Mouse (Mus musculus): ENCODE measurements at regions not wholly inside any gene's neighbourhood (a gene's known extent, or its start where the extent isn't known, plus 50 kb on each side); places are given as distances from the start of the nearest gene placed in this dataset.

DNA sequence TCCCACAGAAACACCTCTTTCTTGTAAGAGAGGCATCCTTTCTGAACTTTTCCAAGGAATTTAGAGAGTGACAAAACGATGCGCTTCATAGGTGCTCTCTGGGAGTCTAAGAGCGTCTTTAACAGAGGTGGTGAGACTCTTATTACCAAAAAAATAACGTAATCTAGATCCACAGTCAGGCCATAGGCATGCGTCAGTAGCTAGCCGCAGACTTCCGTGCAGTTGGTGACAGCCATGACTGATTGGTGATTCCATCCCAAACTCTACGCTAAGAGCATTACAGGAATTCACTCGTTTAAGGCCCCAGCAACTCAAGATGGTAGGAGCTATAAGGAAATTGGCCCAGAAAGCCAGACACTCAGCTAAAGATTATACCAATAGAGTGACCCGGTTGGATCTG, 197.4 kb downstream of the Sox9 start:
- DNase-seq (ENCODE audit: low read depth in 1 of 2, low spot score in 2 of 2) = no peak

- no peak for DNase-seq (ENCODE audit: low read depth in 1 of 2, low spot score in 2 of 2)
Measured at GRCm38 (mm10) chr11:112982165-112982801, 200.3 kb downstream of the Sox9 start.

GRCm38 (mm10) chr11:112982802-112983591, 201.0 kb downstream of the Sox9 start:
- DNase-seq (ENCODE audit: low read depth in 1 of 2, low spot score in 2 of 2) = no peak

DNA sequence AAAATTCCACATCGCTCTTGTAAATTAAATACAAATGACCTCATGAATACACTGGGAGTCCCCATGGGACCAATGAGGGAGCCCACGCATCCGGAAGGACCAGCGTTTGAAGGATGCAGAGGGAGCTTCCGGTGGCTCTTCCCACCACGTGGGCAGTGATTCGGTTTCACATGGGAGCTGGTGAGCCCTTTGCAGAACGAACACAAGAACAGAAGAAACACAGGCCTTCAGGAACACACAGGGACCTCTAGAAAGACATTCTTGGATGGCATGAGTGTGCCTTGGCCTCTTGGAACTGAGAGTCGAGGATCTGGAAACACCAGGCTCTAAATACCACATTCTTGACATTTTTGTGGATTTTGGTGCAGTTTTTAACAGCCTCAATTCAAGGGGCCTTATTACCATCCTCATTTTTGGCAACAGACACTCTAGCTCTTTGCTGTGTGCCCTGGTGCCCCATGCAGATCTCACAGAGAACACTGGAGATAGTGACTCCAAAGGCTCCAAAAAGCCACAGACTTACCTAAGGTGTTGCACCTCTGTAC, 204.1 kb downstream of the Sox9 start:
- no peak for DNase-seq (ENCODE audit: low read depth in 1 of 2, low spot score in 2 of 2)

DNA sequence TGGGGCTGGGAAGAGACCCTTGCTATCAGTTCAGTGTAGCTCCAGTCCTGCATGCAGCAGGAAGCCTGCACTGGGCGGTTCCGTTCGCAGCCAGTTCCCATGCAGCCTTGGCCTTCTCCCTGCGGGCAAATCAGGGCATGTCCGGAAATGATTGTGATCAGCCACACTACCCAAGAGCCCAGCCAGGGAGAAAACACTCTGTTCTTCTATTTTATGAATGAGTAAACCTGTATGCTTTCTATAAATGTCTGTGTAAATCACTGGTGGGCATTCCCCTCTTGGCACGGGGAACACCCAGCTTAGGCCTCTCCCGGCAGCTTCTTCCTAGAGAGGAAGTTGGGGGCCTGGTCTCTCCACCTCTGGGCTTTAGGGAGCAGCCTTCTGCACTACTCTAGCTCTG, 205.8 kb downstream of the Sox9 start:
- DNase-seq (ENCODE audit: low read depth in 1 of 2, low spot score in 2 of 2) = no peak

- DNase-seq (ENCODE audit: low read depth in 1 of 2, low spot score in 2 of 2) = no peak
Measured at GRCm38 (mm10) chr11:112988900-112989299, 206.9 kb downstream of the Sox9 start.

DNA sequence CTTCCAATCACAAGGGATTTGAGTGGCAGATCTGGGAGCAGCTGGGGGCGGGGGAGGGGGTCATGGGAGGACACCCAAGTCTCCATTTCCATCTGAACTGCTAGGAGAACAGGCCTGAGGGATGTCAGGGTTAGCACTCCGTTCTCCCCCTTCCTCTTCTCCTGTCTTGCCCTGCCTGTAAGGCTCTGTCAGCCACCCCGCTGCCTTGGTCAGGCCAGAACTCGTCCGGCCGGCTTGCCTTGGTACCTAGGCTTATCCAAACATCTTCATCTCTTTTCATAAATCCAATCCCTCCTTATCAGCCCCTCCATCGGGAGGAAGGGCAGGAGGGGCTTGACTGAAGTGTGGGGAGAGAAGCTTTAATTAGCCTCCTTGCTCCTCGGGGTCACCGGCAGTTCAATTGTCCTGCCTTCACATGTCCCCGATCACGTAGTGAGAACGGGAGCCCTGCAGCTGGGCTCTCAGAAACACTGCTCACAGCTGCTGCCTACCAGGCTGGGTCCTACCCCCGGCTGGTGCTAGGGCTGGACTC, 208.0 kb downstream of the Sox9 start:
- no peak for DNase-seq (ENCODE audit: low read depth in 1 of 2, low spot score in 2 of 2)

- DNase-seq (ENCODE audit: low read depth in 1 of 2, low spot score in 2 of 2) = no peak
Measured at GRCm38 (mm10) chr11:112990751-112991150, 208.7 kb downstream of the Sox9 start.

- no peak for DNase-seq (ENCODE audit: low read depth in 1 of 2, low spot score in 2 of 2)
Measured at GRCm38 (mm10) chr11:112991862-112992261, 209.8 kb downstream of the Sox9 start.

GRCm38 (mm10) chr11:112998777-112999583, 217.0 kb downstream of the Sox9 start:
- DNase-seq (ENCODE audit: low read depth in 1 of 2, low spot score in 2 of 2) = no peak

GRCm38 (mm10) chr11:113001071-113001470, 219.0 kb downstream of the Sox9 start:
- DNase-seq (ENCODE audit: low read depth in 1 of 2, low spot score in 2 of 2) = no peak

DNA sequence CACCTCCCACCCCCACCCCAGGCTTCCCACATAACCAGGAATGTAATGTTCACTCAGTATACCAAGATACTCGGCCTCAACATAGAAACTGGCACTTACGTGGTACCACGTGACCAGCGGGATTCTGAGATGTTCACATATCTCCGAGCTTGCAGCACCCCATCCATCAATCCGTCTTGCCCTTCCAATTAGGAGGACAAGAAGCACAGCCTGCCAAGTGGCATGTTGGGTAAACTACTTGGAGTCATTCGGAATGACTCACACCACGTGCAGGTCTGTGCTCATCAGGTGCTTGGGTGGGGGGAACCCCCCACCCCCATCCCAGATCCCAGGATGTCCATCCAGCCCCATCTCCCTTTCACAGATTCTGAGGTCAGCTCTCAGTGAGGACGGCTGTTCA, 223.9 kb downstream of the Sox9 start:
- no peak for DNase-seq (ENCODE audit: low read depth in 1 of 2, low spot score in 2 of 2)

DNA sequence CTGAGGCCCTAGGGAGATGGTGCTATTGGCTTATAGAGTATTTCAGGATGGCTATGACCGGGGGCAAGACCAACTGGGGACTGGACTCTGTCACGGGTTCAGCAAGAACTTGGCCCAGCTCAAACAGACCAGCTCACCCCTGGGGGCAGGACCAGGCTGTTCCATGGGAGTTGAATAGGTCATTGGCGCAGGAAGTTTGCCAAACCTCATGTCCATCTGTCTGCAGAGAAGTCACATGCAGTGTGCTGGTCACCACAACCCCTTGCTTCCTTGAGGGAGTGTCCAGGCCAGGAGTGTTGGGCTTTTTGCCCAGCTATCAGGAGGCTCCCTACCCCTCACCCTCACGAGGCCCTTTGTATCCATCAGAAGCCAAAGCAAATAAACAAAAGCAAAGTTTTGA, 226.5 kb downstream of the Sox9 start:
- DNase-seq (ENCODE audit: low read depth in 1 of 2, low spot score in 2 of 2) = no peak

GRCm38 (mm10) chr11:113009376-113009775, 227.4 kb downstream of the Sox9 start:
- no peak for DNase-seq (ENCODE audit: low read depth in 1 of 2, low spot score in 2 of 2)

DNA sequence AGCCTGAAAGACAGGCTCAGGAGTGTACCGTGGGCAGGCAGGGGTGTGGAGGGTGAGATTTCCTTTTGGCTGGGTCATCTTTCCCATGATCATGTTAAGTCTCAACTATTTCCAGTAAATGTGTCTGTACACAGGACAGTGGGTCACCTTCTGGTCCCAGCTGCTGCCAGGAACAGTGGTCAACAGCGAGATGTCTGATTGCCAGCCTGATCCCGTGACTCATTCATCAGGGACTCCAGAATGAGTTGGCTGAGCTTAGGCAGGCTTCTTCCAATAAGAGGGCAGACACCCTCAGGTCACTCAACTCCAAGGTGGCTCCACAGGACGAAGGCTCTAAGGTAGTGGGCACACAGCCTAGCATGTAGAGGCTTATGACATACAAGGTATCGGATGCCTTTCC, 228.9 kb downstream of the Sox9 start:
- no peak for DNase-seq (ENCODE audit: low read depth in 1 of 2, low spot score in 2 of 2)

DNA sequence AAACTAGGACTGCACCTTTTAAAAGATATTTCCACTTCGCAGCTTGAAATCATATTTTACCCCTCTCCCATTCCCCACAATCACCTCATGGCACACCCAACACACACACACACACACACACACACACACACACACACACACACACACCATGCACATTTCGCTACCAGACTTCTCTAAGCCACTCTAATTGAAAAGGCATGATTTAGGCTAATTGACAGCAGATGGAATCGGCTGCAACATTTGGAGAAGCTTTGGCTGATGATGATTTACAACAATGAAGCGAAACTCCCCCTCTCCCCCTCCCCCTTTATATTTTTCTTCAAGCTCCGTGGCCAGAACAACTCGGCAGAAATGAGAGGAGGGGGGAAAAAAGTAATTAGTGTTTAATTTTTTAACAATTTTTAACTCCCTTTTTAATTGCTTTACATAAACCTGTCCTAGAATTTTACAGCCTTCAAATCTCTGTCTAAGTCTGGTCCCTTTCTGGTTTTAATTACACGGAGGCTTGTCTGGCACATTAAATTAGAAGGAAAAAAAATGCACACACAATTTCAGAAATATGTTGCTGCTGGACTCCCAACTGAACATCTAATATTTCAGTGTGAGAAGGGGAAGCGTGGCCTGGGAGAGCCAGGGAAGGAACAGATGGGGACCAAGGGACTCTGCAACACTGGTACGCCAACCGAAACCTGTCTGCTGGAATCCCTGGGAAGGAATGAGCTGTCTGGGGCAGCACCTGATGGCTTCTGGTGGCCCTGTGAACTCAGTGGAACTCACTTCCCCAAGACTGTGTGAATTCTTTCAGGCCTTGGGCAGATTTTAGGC, 232.4 kb downstream of the Sox9 start:
- no peak for DNase-seq (ENCODE audit: low read depth in 1 of 2, low spot score in 2 of 2)

DNA sequence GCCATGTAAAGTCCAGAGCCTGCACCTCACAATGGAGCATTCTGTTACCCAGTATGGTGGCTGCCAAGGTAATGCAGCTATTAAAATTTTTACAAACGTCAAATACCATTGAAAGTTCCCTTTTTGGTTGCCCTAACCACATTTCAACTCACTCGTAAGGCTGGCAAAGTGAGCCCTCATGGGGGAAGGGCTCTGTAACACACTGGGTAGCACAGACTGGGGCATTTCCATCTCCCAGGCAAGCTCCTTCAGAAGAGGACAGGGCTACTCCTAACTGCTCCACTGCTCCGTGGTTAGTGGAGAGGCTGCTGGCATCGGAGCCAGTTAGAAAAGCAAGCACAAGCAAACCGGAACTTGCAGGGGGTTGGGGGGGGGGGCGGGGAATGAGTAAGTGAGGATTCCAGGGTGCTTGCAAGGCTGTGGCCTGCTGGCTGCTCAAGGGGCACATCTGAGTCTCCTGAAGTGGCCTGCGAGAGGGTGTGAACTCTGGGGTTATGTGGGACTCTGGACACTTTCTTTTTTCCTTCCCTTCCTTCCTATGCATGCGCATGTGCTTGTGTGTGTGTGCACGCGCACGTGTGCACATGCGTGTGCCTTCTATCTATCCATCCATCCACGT, 233.8 kb downstream of the Sox9 start:
- DNase-seq (ENCODE audit: low read depth in 1 of 2, low spot score in 2 of 2) = no peak

DNA sequence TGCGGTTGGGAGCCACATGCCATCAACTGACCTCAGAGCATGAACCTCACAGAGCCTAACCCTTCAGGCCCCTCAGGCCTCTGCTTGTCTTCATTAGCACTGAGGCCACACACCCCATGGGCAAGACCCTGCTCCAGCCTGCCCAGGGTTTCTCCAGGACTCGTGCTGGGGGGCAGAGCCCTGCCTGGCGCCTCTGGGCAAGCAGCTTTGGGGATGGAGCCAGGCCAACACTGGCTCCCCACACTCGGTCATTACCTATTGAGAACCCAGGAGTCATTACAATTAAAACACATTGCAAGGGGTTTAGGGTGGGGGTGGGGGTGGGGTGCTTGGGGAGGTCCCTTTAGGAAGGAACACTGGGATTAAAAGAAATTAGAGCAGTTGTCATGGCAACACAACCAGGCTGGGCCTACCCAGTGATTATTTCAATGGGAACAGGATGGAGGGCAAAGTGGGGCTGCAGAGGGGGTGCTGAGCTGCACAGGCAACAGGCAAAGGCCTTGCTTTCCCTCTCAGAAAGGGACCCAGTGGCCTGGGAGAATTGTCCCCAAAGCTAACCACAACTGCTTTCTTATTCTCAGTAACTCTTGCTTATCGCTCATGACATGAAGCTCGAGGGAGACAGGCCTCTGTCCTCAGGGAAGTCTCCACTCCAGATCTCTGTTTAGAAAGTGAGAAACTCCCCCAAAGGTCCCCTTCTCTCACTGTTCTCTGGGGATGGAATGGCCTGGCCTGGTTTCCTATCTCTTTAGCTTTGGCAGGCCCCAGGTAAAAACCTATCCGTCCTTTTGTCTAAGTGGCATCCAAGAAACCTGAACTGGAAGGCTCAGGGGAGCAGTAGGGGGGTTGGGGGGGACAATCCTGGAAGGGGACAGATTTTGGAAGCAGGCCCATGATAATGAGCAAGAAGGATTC, 235.0 kb downstream of the Sox9 start:
- DNase-seq (ENCODE audit: low read depth in 1 of 2, low spot score in 2 of 2) = no peak

DNA sequence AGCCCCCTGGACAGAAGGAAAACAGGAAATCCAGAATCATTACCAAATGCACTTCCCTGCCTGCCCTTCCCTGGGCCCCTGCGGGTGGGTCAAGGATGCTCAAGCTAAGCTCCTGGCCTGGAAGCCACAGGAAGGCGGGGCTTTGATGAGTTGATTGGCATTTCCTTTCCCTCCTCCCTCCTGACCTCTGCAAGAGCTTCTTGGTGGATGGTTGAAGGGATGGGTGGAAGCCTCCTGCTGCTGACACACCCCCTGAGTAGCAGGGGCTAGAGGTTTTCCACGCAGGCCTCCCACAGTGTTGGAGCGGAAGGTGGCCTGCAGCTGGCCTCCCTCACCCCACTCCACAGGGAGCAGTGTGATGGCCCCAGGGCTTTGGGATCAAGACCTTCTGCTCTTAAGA, 239.5 kb downstream of the Sox9 start:
- no peak for DNase-seq (ENCODE audit: low read depth in 1 of 2, low spot score in 2 of 2)
